Mouse (Mus musculus) large intestine, adult 2 months (tissue): ENCODE data around the gene Dip2b. TPM values are rescaled to one million over a fixed set of nuclear protein-coding genes. Genes with fewer than 3 reads are reported as not detected.

ENCODE experiments used
- DNase-seq: peaks from one replicate; pipeline ENCODE4 v3.0.0-alpha.2; 2012; ENCODE audit warnings: low read depth, low spot score
- WGBS: fragments of 180-500 bp; shearing (Covaris S2); methylation state at CpG from one replicate; pipeline ENCODE4 v1.1.7; 2018; 5-methylcytosine and 5-hydroxymethylcytosine counted together
- polyA plus RNA-seq: library from polyadenylated mRNA; depleted of rRNA; stranded (reverse); fragments of >200 nt; gene quantifications from 2 replicates; pipeline ENCODE4 v1.2.3, GENCODE M21; 2012

Gene Dip2b
- polyA plus RNA-seq, 1 experiment: 5.8 TPM

- WGBS: 84% methylated on average over 3 of the region's 3 CpGs
- no peak for DNase-seq
Observed at GRCm38 (mm10) chr15:100115416-100115815, 77.0 kb downstream of the Dip2b start.

GRCm38 (mm10) chr15:100116325-100116724 lies 77.9 kb downstream of the Dip2b start:
- 87% methylated on average over 13 of the region's 13 CpGs for WGBS
- DNase-seq: no peak

GRCm38 (mm10) chr15:100119225-100119788 lies 80.8 kb downstream of the Dip2b start:
- 44% methylated on average over 6 of the region's 6 CpGs for WGBS
- no peak for DNase-seq

GRCm38 (mm10) chr15:100121437-100121836 lies 83.0 kb downstream of the Dip2b start:
- 87% methylated on average over 6 of the region's 6 CpGs for whole genome bisulfite sequencing

GRCm38 (mm10) chr15:100123867-100124266 lies 85.4 kb downstream of the Dip2b start:
- DNase-seq: no peak
- WGBS: 61% methylated on average over 5 of the region's 5 CpGs

More at GRCm38 (mm10) chr15:100121437-100121836, 83.0 kb downstream of the Dip2b start:
- DNase-seq: no peak

- 80% methylated on average over 6 of the region's 6 CpGs for WGBS
- no peak for DNase-seq
Observed at GRCm38 (mm10) chr15:100125245-100125644, 86.8 kb downstream of the Dip2b start.

- 7% methylated on average over 11 of the region's 11 CpGs for WGBS
- peak; percentile 62 for DNase-seq
Observed at GRCm38 (mm10) chr15:100126456-100127107, 88.1 kb downstream of the Dip2b start.

- WGBS: 69% methylated on average over 7 of the region's 7 CpGs
- no peak for DNase-seq
Observed at GRCm38 (mm10) chr15:100129151-100129790, 90.8 kb downstream of the Dip2b start.

GRCm38 (mm10) chr15:100139665-100140064 lies 101.2 kb downstream of the Dip2b start:
- WGBS: 84% methylated on average over 5 of the region's 5 CpGs
- no peak for DNase-seq

GRCm38 (mm10) chr15:100140428-100140827 lies 102.0 kb downstream of the Dip2b start:
- DNase-seq: no peak
- 79% methylated on average over 4 of the region's 4 CpGs for WGBS

- DNase-seq: no peak
- WGBS: 86% methylated on average over 11 of the region's 11 CpGs
Observed at GRCm38 (mm10) chr15:100143091-100143801, 104.8 kb downstream of the Dip2b start.

GRCm38 (mm10) chr15:100144854-100145824 lies 106.7 kb downstream of the Dip2b start:
- no peak for DNase-seq
- WGBS: 62% methylated on average over 15 of the region's 15 CpGs

- no peak for DNase-seq
- WGBS: 73% methylated on average over 3 of the region's 3 CpGs
Observed at GRCm38 (mm10) chr15:100145917-100146316, 107.5 kb downstream of the Dip2b start.

GRCm38 (mm10) chr15:100150593-100150992 lies 112.1 kb downstream of the Dip2b start:
- no peak for DNase-seq
- 79% methylated on average over 4 of the region's 4 CpGs for WGBS

GRCm38 (mm10) chr15:100152321-100152720 lies 113.9 kb downstream of the Dip2b start:
- no peak for DNase-seq
- WGBS: 94% methylated on average over 3 of the region's 3 CpGs

- WGBS: 77% methylated on average over 3 of the region's 3 CpGs
- DNase-seq: no peak
Observed at GRCm38 (mm10) chr15:100153024-100153423, 114.6 kb downstream of the Dip2b start.

- 63% methylated on average over 4 of the region's 4 CpGs for WGBS
- DNase-seq: peak; percentile 47
Observed at GRCm38 (mm10) chr15:100156095-100156707, 117.7 kb downstream of the Dip2b start.

GRCm38 (mm10) chr15:100156781-100157470 lies 118.5 kb downstream of the Dip2b start:
- 82% methylated on average over 10 of the region's 10 CpGs for WGBS
- DNase-seq: peak; percentile 11
